Mouse (Mus musculus): ENCODE results near the gene Ppp1r13b.

DNA sequence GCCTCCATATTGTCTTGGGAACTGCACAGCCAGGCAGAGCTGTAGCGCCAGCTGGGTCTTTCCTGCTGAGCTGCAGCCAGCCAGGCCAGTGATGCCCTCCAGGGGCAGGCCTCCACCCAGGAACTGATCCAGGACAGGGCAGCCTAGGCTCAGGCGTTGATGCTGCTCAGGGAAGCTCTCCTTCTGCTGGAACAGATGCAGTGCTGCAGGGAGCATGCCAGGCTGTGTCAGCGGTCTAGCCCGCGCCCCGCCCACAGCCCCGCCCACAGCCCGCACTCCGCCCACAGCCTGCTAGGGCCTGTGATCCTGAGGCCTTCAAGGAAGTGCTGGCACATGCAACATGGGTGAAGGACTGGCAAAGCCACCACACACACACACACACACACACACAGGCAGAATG lies 98.1 kb downstream of the Ppp1r13b start:
- TF ChIP-seq CTCF (IDR thresholded peaks at IDR 0.05; ENCODE audit: low read depth), result peak; percentile 63
- TF ChIP-seq EP300 (optimal IDR thresholded peaks at IDR 0.05), result no peak
